Mouse (Mus musculus) macrophage (primary cell): Measurements from ENCODE around the gene Cd300ld4. TPM values are rescaled to one million over a fixed set of nuclear protein-coding genes. Genes with fewer than 3 reads are reported as not detected.
"Not testable (repeated sequence)": the region's sequence is repeated elsewhere in the genome, so short reads cannot be mapped to it uniquely, and the experiment has no call there.

Source experiments
- H3K27ac ChIP-seq: fragments of 350-480 bp; formaldehyde crosslinking; 2 replicates; pipeline ENCODE4 v1.9.0; 2021
- H3K36me3 ChIP-seq: fragments of 350-480 bp; formaldehyde crosslinking; 2 replicates; pipeline ENCODE4 v1.9.0; 2021; ENCODE audit errors: inconsistent target
- H3K4me3 ChIP-seq: fragments of 350-480 bp; formaldehyde crosslinking; 2 replicates; pipeline ENCODE4 v1.9.0; 2021; ENCODE audit errors: inconsistent target
- H3K79me2 ChIP-seq: fragments of 350-480 bp; formaldehyde crosslinking; 2 replicates; pipeline ENCODE4 v1.9.0; 2021; ENCODE audit errors: inconsistent target
- WGBS: methylation state at CpG from one replicate; pipeline ENCODE4 v1.1.7; 2026; ENCODE audit warnings: inconsistent platforms; ENCODE audit not compliant: missing documents; 5-methylcytosine and 5-hydroxymethylcytosine counted together
- polyA plus RNA-seq: library from polyadenylated mRNA; stranded (reverse); fragments of 250-400 nt; gene quantifications from 3 replicates; pipeline ENCODE4 v1.2.4, GENCODE M21; 2018; ENCODE audit warnings: inconsistent platforms

Gene Cd300ld4
- polyA plus RNA-seq, 1 experiment from 2014 or later = 58.2 TPM

DNA sequence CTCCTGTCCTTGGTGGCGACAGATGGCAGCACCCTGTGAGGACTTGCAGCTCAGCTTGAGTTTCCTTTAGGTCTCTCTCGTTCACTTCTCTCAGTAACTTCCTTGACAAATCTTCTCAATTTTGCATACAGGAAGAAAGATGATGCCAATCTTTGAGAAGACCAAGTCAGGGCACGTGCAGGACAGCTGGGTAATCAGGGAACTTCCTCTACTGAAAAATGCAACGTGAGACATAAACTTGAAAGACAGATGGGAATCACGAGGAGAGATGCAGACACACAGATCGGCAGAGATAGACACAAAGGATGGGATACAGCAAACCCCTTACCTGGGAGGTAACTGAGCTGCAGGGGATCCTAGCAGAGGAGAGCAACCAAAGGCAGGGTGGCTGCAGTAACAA, 10.9 kb upstream of the Cd300ld4 start, which contains the start of gene Cd300ld5:
Cd300ld5 (minus strand) TSS at position 101 of the 400 bp plus-strand sequence.
- H3K4me3 ChIP-seq, H3K79me2 ChIP-seq, H3K27ac ChIP-seq, H3K36me3 ChIP-seq: not testable (repeated sequence)
- WGBS = no CpG with 5 or more reads among the region's 6 CpGs

DNA sequence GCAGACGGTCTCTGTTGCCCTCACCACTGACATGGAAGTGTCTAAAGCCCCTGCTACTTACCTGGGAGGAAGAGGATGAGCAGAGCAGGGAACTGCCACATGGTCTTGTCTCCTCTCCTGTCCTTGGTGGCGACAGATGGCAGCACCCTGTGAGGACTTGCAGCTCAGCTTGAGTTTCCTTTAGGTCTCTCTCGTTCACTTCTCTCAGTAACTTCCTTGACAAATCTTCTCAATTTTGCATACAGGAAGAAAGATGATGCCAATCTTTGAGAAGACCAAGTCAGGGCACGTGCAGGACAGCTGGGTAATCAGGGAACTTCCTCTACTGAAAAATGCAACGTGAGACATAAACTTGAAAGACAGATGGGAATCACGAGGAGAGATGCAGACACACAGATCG, 10.7 kb downstream of the Cd300ld4 start, which contains the start of gene Cd300ld2:
Cd300ld2 (minus strand) TSS at position 101 of the 400 bp plus-strand sequence.
- not testable (repeated sequence) for H3K79me2 ChIP-seq, H3K4me3 ChIP-seq
- WGBS = no CpG with 5 or more reads among the region's 7 CpGs

DNA sequence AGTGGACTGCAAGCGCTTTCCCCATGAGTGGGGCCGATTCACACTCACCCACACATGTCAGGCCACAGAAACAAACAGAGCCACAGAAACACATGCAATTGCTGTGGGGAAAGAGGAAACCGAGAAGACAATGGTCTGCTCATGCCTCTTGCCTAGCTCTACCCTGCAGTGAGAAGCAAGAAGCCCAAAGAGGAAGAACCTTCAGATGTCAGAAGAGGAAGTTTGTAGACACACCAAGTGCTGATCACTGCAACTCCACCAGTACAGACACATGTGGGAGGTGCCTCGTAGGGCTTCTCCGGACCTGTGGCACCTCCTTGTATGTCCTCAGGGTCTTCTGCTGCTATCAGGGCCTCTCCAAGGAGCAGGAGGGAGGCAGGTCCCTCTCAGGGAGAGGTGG, 22.7 kb downstream of the Cd300ld4 start:
- H3K4me3 ChIP-seq = no peak overlapping the region
- H3K27ac ChIP-seq = peak overlapping the region; percentile 96
- H3K36me3 ChIP-seq = no peaks in the 10 kb centered on the region
- H3K79me2 ChIP-seq = peaks cover 45% of the 10 kb centered on the region
- WGBS = 0% methylated on average over 5 of the region's 5 CpGs

More for the DNA sequence above, 10.7 kb downstream of the Cd300ld4 start, which contains the start of gene Cd300ld2:
- H3K27ac ChIP-seq, H3K36me3 ChIP-seq: not testable (repeated sequence)

DNA sequence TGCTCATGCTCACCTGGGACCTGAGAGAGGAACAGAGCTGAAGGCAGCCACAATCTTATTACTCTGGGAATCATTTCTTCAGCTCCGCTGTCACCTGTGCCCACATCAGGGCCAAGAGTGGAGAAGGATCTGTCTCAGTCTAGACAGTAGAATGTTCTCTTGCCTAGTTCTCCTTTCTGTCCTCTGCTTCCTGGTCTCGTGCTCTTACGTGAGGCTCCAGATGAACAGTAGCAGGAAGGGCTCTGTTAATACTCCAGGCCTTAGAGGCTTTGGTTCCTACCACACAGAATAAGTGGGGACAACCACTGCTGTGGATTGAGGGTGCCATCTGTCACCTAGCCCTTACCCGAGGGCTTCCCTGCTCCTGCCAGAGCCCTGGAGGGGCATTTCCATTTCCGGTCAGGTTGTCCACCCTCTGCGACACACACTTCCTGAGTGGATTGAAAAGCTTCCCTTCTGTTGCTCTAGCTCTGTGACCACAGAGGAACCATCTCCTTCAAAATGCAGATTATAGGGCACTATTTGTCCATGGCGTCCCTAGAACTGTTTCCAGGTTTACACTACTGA, 25.3 kb downstream of the Cd300ld4 start, which contains the start of gene Cd300c2:
Cd300c2 (minus strand) TSS at position 407 of the 567 bp plus-strand sequence.
- peak within 1 kb of the TSS; percentile 55 for H3K4me3 ChIP-seq
- H3K36me3 ChIP-seq = peaks cover 22% of the 10 kb centered on the region
- WGBS = 12% methylated on average over 7 of the region's 7 CpGs
- peak within 1 kb of the TSS; percentile 96 for H3K27ac ChIP-seq
- H3K79me2 ChIP-seq = peaks cover 59% of the 10 kb centered on the region

DNA sequence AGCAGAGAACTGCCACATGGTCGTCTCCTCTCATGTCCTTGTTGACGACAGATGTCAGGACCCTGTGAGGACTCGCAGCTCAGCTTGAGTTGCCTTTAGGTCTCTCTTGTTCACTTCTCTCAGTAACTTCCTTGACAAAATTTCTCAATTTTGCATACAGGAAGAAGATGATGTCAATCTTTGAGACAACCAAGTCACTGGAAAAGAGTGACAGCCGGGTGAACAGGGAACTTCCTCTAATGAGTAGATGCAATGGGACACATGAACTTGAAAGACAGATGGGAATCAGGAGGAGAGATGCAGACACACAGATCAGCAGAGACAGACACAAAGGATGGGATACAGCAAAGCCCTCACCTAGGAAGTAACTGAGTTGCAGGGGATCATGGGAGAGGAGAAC, 37.0 kb downstream of the Cd300ld4 start, which contains the start of gene Cd300ld:
Cd300ld (minus strand) TSS at position 130 of the 400 bp plus-strand sequence.
- WGBS = 22% methylated on average over 4 of the region's 4 CpGs
- H3K79me2 ChIP-seq = peaks cover 22% of the 10 kb centered on the region
- peaks cover 6% of the 10 kb centered on the region for H3K36me3 ChIP-seq
- peak within 1 kb of the TSS; percentile 86 for H3K27ac ChIP-seq
- H3K4me3 ChIP-seq = peak within 1 kb of the TSS; percentile 39

DNA sequence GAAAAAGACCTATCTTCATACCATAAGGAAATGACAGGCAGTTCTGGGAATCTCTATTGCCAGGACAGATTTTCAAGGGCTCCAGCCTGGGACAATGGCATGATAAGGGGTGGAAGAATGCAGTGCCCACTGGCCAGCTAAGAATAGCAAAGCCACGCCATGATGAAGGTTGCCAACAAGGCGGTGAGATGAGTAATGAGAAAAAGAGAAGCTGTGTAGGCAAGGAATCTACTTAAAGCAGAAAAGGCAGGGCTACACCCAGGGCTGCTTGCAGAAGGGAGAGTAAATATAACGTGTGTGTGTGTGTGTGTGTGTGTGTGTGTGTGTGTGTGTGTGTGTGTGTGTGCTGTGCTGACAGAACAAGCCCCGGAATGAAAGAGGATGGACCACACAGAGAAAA, 44.9 kb downstream of the Cd300ld4 start:
- no peaks in the 10 kb centered on the region for H3K79me2 ChIP-seq
- H3K36me3 ChIP-seq = peaks cover 22% of the 10 kb centered on the region
- no peak overlapping the region for H3K27ac ChIP-seq
- no peak overlapping the region for H3K4me3 ChIP-seq
- WGBS = 12% methylated on average over 3 of the region's 4 CpGs

DNA sequence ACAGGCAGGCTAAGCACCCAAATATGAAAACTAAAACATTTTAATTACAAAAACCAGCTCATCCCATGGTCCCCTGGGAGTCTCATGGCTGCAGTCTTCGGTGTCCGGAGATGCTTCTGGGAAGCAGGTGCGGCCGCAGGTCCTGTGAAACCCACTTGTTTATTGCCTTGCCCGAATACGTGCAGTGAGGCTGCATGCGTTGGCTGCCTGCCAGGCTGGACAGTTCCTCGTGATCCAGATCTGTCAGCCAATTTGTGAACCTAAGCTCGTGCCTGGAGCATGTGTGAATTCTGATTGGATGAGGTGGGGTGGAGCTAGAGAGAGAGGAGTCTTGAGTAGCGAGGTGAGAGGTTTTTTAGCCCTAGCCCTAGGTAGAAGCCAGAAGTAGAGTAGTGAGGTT, 54.1 kb downstream of the Cd300ld4 start:
- WGBS = 96% methylated on average over 10 of the region's 10 CpGs
- H3K27ac ChIP-seq = no peak overlapping the region
- no peak overlapping the region for H3K4me3 ChIP-seq
- no peaks in the 10 kb centered on the region for H3K36me3 ChIP-seq
- H3K79me2 ChIP-seq = no peaks in the 10 kb centered on the region

Other genes starting within 250 kb of the Cd300ld4 start
- not detected in 3 replicates for gene Btbd17, start 231.1 kb downstream of the Cd300ld4 start, polyA plus RNA-seq
- gene Gpr142, start 228.1 kb downstream of the Cd300ld4 start, polyA plus RNA-seq = not detected in 3 replicates
- gene Gprc5c, start 175.9 kb downstream of the Cd300ld4 start, polyA plus RNA-seq = 1.8 to 17.4 TPM (median 8.2 TPM) in 3 replicates
- gene Cd300a, start 137.0 kb downstream of the Cd300ld4 start, polyA plus RNA-seq = 86.9 to 197 TPM (median 152 TPM) in 3 replicates
- gene Cd300lb, start 92.6 kb downstream of the Cd300ld4 start, polyA plus RNA-seq = 149 to 198 TPM (median 167 TPM) in 3 replicates
- gene Cd300c, start 57.9 kb downstream of the Cd300ld4 start, polyA plus RNA-seq = 0.56 TPM in 1 of 3 replicates, not detected in the others
- 65.0 to 269 TPM (median 145 TPM) in 3 replicates for gene Cd300ld, start 37.1 kb downstream of the Cd300ld4 start, polyA plus RNA-seq
- gene Cd300c2, start 25.1 kb downstream of the Cd300ld4 start, polyA plus RNA-seq = 329 to 356 TPM (median 335 TPM) in 3 replicates
- 0.44 to 2.5 TPM (median 1.1 TPM) in 3 replicates for gene Cd300ld2, start 10.8 kb downstream of the Cd300ld4 start, polyA plus RNA-seq
- gene Cd300ld5, start 10.8 kb upstream of the Cd300ld4 start, polyA plus RNA-seq = 8.7 to 52.5 TPM (median 20.9 TPM) in 3 replicates
- gene Cd300ld3, start 21.4 kb upstream of the Cd300ld4 start, polyA plus RNA-seq = 341 to 1,001 TPM (median 699 TPM) in 3 replicates
- 0.23 to 1.8 TPM (median 0.40 TPM) in 3 replicates for gene Cd300e, start 35.2 kb upstream of the Cd300ld4 start, polyA plus RNA-seq
- gene Rab37, start 64.4 kb upstream of the Cd300ld4 start, polyA plus RNA-seq = 0.43 to 1.1 TPM (median 0.64 TPM) in 3 replicates
- gene Cd300lf, start 107.0 kb upstream of the Cd300ld4 start, polyA plus RNA-seq = 76.9 to 122 TPM (median 90.4 TPM) in 3 replicates
- gene Slc9a3r1, start 136.3 kb upstream of the Cd300ld4 start, polyA plus RNA-seq = 158 to 302 TPM (median 169 TPM) in 3 replicates
- gene Tmem104, start 160.5 kb upstream of the Cd300ld4 start, polyA plus RNA-seq = 86.7 to 149 TPM (median 97.3 TPM) in 3 replicates
- gene Nat9, start 160.8 kb upstream of the Cd300ld4 start, polyA plus RNA-seq = 49.9 to 79.6 TPM (median 50.9 TPM) in 3 replicates
- not detected in 3 replicates for gene Grin2c, start 240.2 kb upstream of the Cd300ld4 start, polyA plus RNA-seq